Mouse (Mus musculus) cerebellum, adult 18-20 months (tissue): ENCODE measurements around the gene Samd1.
"Not testable (repeated sequence)": the region's sequence is repeated elsewhere in the genome, so short reads cannot be mapped to it uniquely, and the experiment has no call there.

Experiments used
- DNase-seq, 2 experiments: peaks; one replicate each; pipeline ENCODE4 v3.0.0; 2021

Samd1 gene

GRCm38 (mm10) chr8:83997511-83998141 lies at the start of gene Samd1:
Gene Samd1 (plus strand): TSS chr8:83997672.
- peak in 1 of 2 experiments; percentile 74 for DNase-seq

- DNase-seq: no peak
Measured at GRCm38 (mm10) chr8:83954749-83955105, 42.7 kb upstream of the Samd1 start.

- DNase-seq: peak; percentile 97 to 100
Measured at GRCm38 (mm10) chr8:83955106-83955957, 42.1 kb upstream of the Samd1 start, which contains the start of the genes Gm10644 and Asf1b. Gene Gm10644 (minus strand): TSS chr8:83955205. Gene Asf1b (plus strand): TSS chr8:83955507.

GRCm38 (mm10) chr8:83955958-83956218 lies 41.6 kb upstream of the Samd1 start:
- DNase-seq: no peak

GRCm38 (mm10) chr8:83956789-83957188 lies 40.7 kb upstream of the Samd1 start:
- no peak for DNase-seq

- DNase-seq: no peak
Measured at GRCm38 (mm10) chr8:83964015-83964765, 33.3 kb upstream of the Samd1 start.

- no peak for DNase-seq
Measured at GRCm38 (mm10) chr8:83967701-83968100, 29.8 kb upstream of the Samd1 start.

GRCm38 (mm10) chr8:83971121-83971520 lies 26.4 kb upstream of the Samd1 start:
- DNase-seq: no peak

GRCm38 (mm10) chr8:83971661-83972060 lies 25.8 kb upstream of the Samd1 start:
- no peak for DNase-seq

GRCm38 (mm10) chr8:83972150-83973120 lies 25.0 kb upstream of the Samd1 start, which contains the start of gene Prkaca:
Gene Prkaca (plus strand): TSS chr8:83972993.
- DNase-seq: peak; percentile 97 to 100

GRCm38 (mm10) chr8:83973161-83974031 lies 24.1 kb upstream of the Samd1 start:
- DNase-seq: peak; percentile 33 to 45

GRCm38 (mm10) chr8:83974521-83974920 lies 23.0 kb upstream of the Samd1 start:
- no peak for DNase-seq

- DNase-seq: no peak
Measured at GRCm38 (mm10) chr8:83976101-83976630, 21.3 kb upstream of the Samd1 start.

- no peak for DNase-seq
Measured at GRCm38 (mm10) chr8:83976779-83977350, 20.6 kb upstream of the Samd1 start.

- no peak for DNase-seq
Measured at GRCm38 (mm10) chr8:83977646-83978045, 19.8 kb upstream of the Samd1 start.

GRCm38 (mm10) chr8:83978200-83978599 lies 19.3 kb upstream of the Samd1 start:
- DNase-seq: no peak

GRCm38 (mm10) chr8:83980250-83980649 lies 17.2 kb upstream of the Samd1 start:
- DNase-seq: no peak

- no peak for DNase-seq
Measured at GRCm38 (mm10) chr8:83980845-83981244, 16.6 kb upstream of the Samd1 start.

GRCm38 (mm10) chr8:83981533-83981932 lies 15.9 kb upstream of the Samd1 start:
- no peak for DNase-seq

- no peak for DNase-seq
Measured at GRCm38 (mm10) chr8:83982449-83982848, 15.0 kb upstream of the Samd1 start.

- DNase-seq: not testable (repeated sequence)
Measured at GRCm38 (mm10) chr8:83983222-83983621, 14.2 kb upstream of the Samd1 start.
